Mouse (Mus musculus) testis, adult 2 months (tissue): ENCODE measurements around the gene Ei24.

Experiments used
- CTCF ChIP-seq: fragments of 200-500 bp; IDR thresholded peaks from 2 replicates; pipeline ENCODE4 v1.5.1; 2012; ENCODE audit warnings: low read depth, mild to moderate bottlenecking, inconsistent platforms, low read length, moderate library complexity; ENCODE audit not compliant: control insufficient read depth, insufficient read depth, insufficient replicate concordance
- POLR2A ChIP-seq: fragments of 200-500 bp; IDR thresholded peaks from 2 replicates; pipeline ENCODE4 v1.6.1; 2012; ENCODE audit warnings: low read depth, mild to moderate bottlenecking, inconsistent platforms, low read length, moderate library complexity; ENCODE audit not compliant: control insufficient read depth

DNA sequence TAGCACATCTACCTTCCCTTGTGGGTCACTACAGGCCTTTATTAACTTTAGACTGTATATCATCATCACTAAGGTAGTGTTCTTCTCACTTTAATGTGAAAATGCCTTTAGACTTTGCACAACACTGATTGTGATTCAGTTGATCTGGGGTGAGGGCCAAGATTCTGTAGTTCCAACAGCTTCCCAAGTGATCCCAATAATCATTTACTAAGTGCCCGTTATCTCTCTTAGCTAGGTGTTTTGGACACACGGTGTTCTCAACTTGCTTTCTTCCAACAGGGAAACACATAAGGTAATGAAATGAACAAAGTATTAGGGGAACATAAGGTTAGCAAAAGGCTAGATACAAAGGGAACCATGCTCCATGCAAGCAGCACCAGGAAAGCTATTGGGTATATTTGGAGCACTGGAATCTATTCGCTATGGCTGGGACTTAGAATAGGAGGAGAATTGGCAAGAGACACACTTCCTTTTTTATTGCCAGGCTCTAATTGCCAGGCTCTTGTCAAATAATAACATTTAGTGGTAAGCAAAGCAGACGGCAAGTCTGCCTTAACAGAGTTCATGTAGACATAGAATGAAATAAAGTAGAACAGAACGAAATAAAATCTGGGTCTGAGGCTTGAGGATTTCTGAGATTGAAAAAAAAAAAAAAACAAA is 11.1 kb upstream of the Ei24 start:
- TF ChIP-seq CTCF = no peak
- no peak for TF ChIP-seq POLR2A
